In the genomic region with DNA sequence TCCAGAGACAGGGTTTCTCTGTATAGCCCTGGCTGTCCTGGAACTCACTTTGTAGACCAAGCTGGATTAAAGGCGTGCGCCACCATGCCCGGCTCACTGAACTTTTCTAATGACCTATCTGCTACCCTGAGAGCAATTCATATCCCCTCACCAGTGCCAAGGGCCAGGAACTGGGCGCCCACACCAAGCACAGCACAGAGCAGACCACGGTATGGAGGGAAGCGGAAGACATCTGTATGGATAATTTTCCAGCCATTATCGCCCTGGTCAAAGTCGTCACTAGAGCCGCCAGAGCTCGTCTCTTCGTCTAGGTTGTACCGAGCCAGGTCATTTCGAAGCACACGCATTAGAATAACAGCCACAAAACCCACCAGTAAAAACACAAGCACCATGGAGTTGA, we compare ENCODE assay signal across 23 mouse cellular contexts.
"Had no signal": no experiment of that assay in that cellular context is flagged by ENCODE, and none has a peak within 500 bp of the region (broad histone marks: within the 10 kb centered on the region; RNA-seq: fewer than 3 reads in every experiment).

No protein-coding gene starts in this region.

- ATAC-seq: hindbrain, embryonic 16.5 days; inflammation-experienced regulatory T-cells, adult 6 months; intestine, postnatal 0 days had no signal

- H3K9me3 ChIP-seq: heart, embryonic 10.5 days; heart, embryonic 12.5 days; hindbrain, embryonic 10.5 days; hindbrain, embryonic 12.5 days had no signal

- DNase-seq: gastrocnemius, adult 2 months; gastrocnemius, postnatal 10 days; gastrocnemius, postnatal 25 days; heart, postnatal 10 days; heart, postnatal 4 days; kidney, adult 18-20 months; kidney, adult 8-10 months; kidney, postnatal 10 days; kidney, postnatal 25 days; kidney, postnatal 4 days; liver had no signal

- H3K27me3 ChIP-seq: heart, embryonic 12.5 days; hindbrain, embryonic 12.5 days had no signal

- H3K4me2 ChIP-seq: heart, embryonic 12.5 days; hindbrain, embryonic 12.5 days; hindbrain, embryonic 14.5 days; liver, embryonic 11.5 days had no signal

- H3K9ac ChIP-seq: heart, embryonic 12.5 days; hindbrain, embryonic 12.5 days; hindbrain, embryonic 14.5 days; liver, embryonic 14.5 days had no signal

- H3K27ac ChIP-seq: gastrocnemius, adult 2 months; heart, embryonic 10.5 days; hindbrain, embryonic 10.5 days; hindbrain, embryonic 12.5 days; hindbrain, embryonic 14.5 days; layer of hippocampus, adult 2 months; left cerebral cortex, adult 2 months; liver, embryonic 14.5 days had no signal

- H3K4me3 ChIP-seq: gastrocnemius, adult 2 months; heart, embryonic 10.5 days; heart, embryonic 12.5 days; hindbrain, embryonic 10.5 days; hindbrain, embryonic 12.5 days; layer of hippocampus, adult 2 months; left cerebral cortex, adult 2 months had no signal
